Mouse (Mus musculus) ES-E14 (cell line): ENCODE data around the gene Zkscan5. TPM values are rescaled to one million over a fixed set of nuclear protein-coding genes. Genes with fewer than 3 reads are reported as not detected.

ENCODE experiments used
- DNase-seq: peaks from one replicate; pipeline ENCODE4 v3.0.0-alpha.2; 2013; ENCODE audit warnings: low read depth, low spot score
- H3K27ac ChIP-seq: 2 replicates; pipeline ENCODE4 v1.5.1; 2012; ENCODE audit warnings: low read depth, mild to moderate bottlenecking, low read length, moderate library complexity, mixed read lengths; ENCODE audit not compliant: poor library complexity, insufficient read depth, severe bottlenecking
- H3K36me3 ChIP-seq: 2 replicates; pipeline ENCODE4 v1.6.1; 2012; ENCODE audit warnings: mild to moderate bottlenecking, low read length, moderate library complexity, mixed read lengths; ENCODE audit not compliant: control insufficient read depth, poor library complexity, insufficient read depth, severe bottlenecking
- H3K4me1 ChIP-seq, 2 experiments: fragments of 150-350 bp in 1 of 2; sonication (generic) in 1 of 2; 2 replicates each; pipeline ENCODE4 v1.6.1; 2012; ENCODE audit warnings: low read length in 2 of 2, mild to moderate bottlenecking in 1 of 2, mixed read lengths in 1 of 2; ENCODE audit not compliant: control insufficient read depth in 2 of 2, insufficient read depth in 2 of 2, poor library complexity in 1 of 2
- H3K4me3 ChIP-seq, 2 experiments: fragments of 150-350 bp in 1 of 2; sonication (generic) in 1 of 2; 2 replicates each; pipeline ENCODE4 v1.5.1; 2012; ENCODE audit warnings: low read length in 2 of 2, low read depth in 1 of 2, mild to moderate bottlenecking in 1 of 2, mixed read lengths in 1 of 2; ENCODE audit not compliant: insufficient read depth in 1 of 2, poor library complexity in 1 of 2, severe bottlenecking in 1 of 2
- H3K9ac ChIP-seq: 2 replicates; pipeline ENCODE4 v1.6.1; 2012; ENCODE audit warnings: low read depth, mild to moderate bottlenecking, low read length, mixed read lengths; ENCODE audit not compliant: poor library complexity, insufficient read depth, severe bottlenecking
- H3K9me3 ChIP-seq: fragments of 150-350 bp; sonication (generic); 2 replicates; pipeline ENCODE4 v1.6.1; 2012; ENCODE audit warnings: low read depth, mild to moderate bottlenecking, low read length; ENCODE audit not compliant: control insufficient read depth, insufficient read depth
- CHD2 ChIP-seq: IDR thresholded peaks from 2 replicates; pipeline ENCODE4 v1.6.1; 2014; ENCODE audit warnings: mild to moderate bottlenecking, low read depth, low read length, inconsistent platforms
- HCFC1 ChIP-seq: IDR thresholded peaks from 2 replicates; pipeline ENCODE4 v1.6.1; 2012; ENCODE audit warnings: low read length, inconsistent platforms, borderline replicate concordance; ENCODE audit not compliant: insufficient read depth
- MAFK ChIP-seq: IDR thresholded peaks from 2 replicates; pipeline ENCODE4 v1.6.1; 2014; ENCODE audit warnings: mild to moderate bottlenecking, low read depth, low read length, inconsistent platforms; ENCODE audit not compliant: insufficient read depth
- ZC3H11A ChIP-seq: IDR thresholded peaks from 2 replicates; pipeline ENCODE4 v1.6.1; 2012; ENCODE audit warnings: low read depth, mild to moderate bottlenecking, inconsistent platforms, low read length, borderline replicate concordance
- ZNF384 ChIP-seq: IDR thresholded peaks from 2 replicates; pipeline ENCODE4 v1.6.1; 2012; ENCODE audit warnings: low read depth, low read length, inconsistent platforms
- in situ Hi-C, 2 experiments: fragments of 600-800 bp; cut with MboI; formaldehyde crosslinking; loops; one replicate each; pipeline ENCODE4 v1.15.1; 2025; ENCODE audit warnings: low sequenced_read_pairs in 2 of 2, inconsistent platforms in 1 of 2; ENCODE audit not compliant: unreplicated experiment in 2 of 2
- total RNA-seq: library from RNA; depleted of rRNA; stranded (reverse); fragments of 300-350 nt; gene quantifications from 2 replicates; pipeline ENCODE4 v1.2.3, GENCODE M21; 2012; rRNA removed

Zkscan5 gene
- total RNA-seq, result 16.9 and 18.0 TPM in 2 replicates

DNA sequence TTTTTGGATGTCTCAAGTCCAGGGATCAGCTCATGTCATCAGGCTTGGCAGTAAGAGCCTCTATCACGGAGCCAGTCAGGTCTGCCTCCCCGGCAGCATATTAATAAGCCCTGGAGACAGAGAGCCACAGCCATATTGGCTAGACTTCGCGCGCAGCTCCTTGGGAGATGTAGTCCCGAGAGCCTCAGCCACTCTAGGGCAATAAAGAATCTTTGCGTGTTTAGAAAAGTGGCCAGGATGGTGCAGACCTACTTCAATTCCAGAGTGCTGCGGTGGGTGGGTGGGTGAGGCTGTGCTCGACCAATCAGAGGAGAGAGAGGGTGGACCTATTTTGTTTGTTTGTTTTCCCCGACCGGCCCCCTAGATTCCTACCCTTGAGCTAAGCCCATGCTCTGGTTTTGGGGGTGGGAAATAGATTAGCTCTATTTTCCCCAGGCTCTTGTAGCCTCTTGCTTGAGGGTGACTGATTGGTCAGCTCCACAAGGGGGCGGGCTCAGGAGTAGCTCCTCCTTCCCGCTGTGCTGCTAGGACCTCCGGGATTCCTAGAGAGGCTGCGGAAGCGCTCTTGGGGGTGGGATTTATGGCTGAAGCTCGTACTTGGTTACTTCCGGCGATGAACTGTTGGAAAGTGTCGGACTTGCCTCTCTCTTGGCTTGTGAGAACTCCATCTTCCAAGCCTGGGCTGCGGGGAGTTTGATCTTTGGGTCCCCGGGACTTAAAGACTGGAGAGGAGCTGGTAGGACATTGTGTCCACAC, at the start of gene Zkscan5:
Gene Zkscan5 (plus strand): TSS at position 627 of the 756 bp plus-strand sequence.
- Histone ChIP-seq H3K27ac (peak within 1 kb of the TSS; percentile 15), H3K9ac (peak within 1 kb of the TSS; percentile 91), H3K9me3 (no peaks in the 10 kb centered on the region), H3K4me1 (peaks cover 0 to 5% of the 10 kb centered on the region in 2 experiments; a peak in 1 of 4 replicates), H3K36me3 (no peaks in the 10 kb centered on the region; the same call in 1 of the 2 replicates), H3K4me3 (peak within 1 kb of the TSS; percentile 92 to 100)
- DNase-seq, result peak; percentile 97
- TF ChIP-seq CHD2 (no peak), ZNF384 (no peak), MAFK (no peak), HCFC1 (peak; percentile 86), ZC3H11A (no peak)
- in situ Hi-C loops, result no loop called here

DNA sequence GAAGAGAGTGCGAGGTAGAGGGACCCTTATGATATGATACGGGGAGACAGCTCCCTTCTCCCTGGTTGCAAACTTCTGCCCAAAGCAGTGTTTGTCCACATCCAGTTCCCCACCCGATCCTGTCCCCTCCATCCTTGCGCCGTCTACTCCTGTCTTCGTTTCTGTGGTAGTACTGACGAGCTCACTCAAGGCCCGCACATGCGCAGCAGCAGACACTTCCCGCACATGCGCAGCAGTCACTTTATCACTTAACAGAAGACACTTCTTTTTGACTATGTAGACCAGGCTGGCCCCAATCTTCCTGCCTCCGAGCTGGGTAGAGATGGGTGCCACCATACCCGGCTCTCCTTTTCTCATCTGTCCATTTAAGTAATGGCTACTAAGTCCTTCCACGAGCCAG, 43.0 kb upstream of the Zkscan5 start:
- in situ Hi-C loops, result no loop called here
- H3K36me3 ChIP-seq, result peaks cover 22% of the 10 kb centered on the region
- H3K9me3 ChIP-seq, result no peaks in the 10 kb centered on the region
- DNase-seq, result no peak
- H3K9ac ChIP-seq, result no peak overlapping the region
- H3K4me1 ChIP-seq, result peaks cover 2 to 3% of the 10 kb centered on the region in 2 experiments; a peak in 2 of 4 replicates
- H3K27ac ChIP-seq, result no peak overlapping the region
- TF ChIP-seq MAFK (no peak), HCFC1 (no peak), ZNF384 (no peak), ZC3H11A (no peak), CHD2 (no peak)
- no peak overlapping the region for H3K4me3 ChIP-seq

DNA sequence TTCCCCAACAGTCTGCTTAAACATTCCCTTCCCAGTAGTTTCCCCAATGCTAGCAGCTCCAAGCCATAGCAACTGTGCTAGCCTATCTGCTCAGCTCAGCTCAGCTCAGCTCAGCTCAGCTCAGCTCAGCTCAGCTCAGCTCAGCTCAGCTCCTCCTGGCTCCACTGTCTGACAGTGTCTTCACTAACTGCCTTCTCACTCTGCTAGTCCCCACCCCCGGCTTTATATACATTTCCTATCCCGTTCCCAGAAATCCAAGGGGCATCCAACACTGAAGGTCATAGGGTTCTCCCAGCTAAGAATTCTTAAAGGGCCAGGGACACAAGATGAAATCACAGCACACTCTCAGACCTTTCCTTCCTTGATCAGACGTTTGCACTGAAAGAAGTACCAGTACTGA, 39.7 kb upstream of the Zkscan5 start:
- H3K9ac ChIP-seq, result peak overlapping the region; percentile 46
- H3K36me3 ChIP-seq, result peaks cover 14% of the 10 kb centered on the region
- TF ChIP-seq ZNF384, result no peak
- TF ChIP-seq CHD2, result no peak
- TF ChIP-seq ZC3H11A, result no peak
- no peak for TF ChIP-seq HCFC1
- no peak for TF ChIP-seq MAFK
- no peaks in the 10 kb centered on the region for H3K9me3 ChIP-seq
- DNase-seq, result no peak
- H3K27ac ChIP-seq, result 0 out of 2 replicates have a peak overlapping the region, but pooled peaks have one; percentile 15
- in situ Hi-C loops, result no loop called here
- H3K4me1 ChIP-seq, result peaks cover 2 to 6% of the 10 kb centered on the region in 2 experiments; a peak in 2 of 4 replicates
- H3K4me3 ChIP-seq, result peak overlapping the region; percentile 33 to 56

DNA sequence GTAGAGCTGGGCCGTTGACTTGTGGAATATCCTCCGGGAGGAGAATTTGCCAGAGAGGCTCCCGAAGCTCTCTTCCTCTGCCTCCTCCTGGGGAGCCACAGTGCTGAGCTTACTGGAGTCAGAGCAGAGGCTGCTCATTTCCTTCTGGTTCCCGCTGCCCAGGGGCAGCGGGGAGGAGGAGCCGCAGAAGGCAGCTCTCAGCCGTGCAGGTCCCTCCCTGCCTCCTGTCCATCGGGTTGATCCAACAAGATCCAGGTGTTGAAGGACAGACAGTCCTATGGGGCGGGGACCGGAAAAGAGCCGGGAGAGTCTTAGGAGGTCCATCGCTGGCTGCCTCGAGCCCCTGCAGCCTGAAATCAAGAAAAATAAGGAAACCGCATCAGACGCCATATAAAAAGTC, 39.2 kb upstream of the Zkscan5 start:
- no peaks in the 10 kb centered on the region for H3K9me3 ChIP-seq
- DNase-seq, result no peak
- peaks cover 2 to 6% of the 10 kb centered on the region in 2 experiments; a peak in 2 of 4 replicates for H3K4me1 ChIP-seq
- H3K4me3 ChIP-seq, result peak overlapping the region; percentile 33 to 56
- in situ Hi-C loops, result no loop called here
- H3K9ac ChIP-seq, result peak overlapping the region; percentile 46
- TF ChIP-seq ZNF384, result no peak
- TF ChIP-seq ZC3H11A, result no peak
- TF ChIP-seq MAFK, result no peak
- TF ChIP-seq HCFC1, result no peak
- no peak for TF ChIP-seq CHD2
- peaks cover 14% of the 10 kb centered on the region for H3K36me3 ChIP-seq
- no peak overlapping the region for H3K27ac ChIP-seq
